Mouse (Mus musculus) brain, embryonic 14.5 days (tissue): ENCODE results near the gene Tex264.

Experiments used
- CTCF ChIP-seq: fragments of 200-500 bp; IDR thresholded peaks from 2 replicates; pipeline ENCODE4 v1.5.1; 2012; ENCODE audit warnings: inconsistent platforms, mild to moderate bottlenecking, moderate library complexity, borderline replicate concordance; ENCODE audit not compliant: insufficient read depth, insufficient read length; ENCODE audit errors: extremely low read depth
- POLR2A ChIP-seq: fragments of 200-500 bp; IDR thresholded peaks from 2 replicates; pipeline ENCODE4 v1.6.1; 2012; ENCODE audit warnings: mild to moderate bottlenecking, inconsistent platforms, borderline replicate concordance; ENCODE audit not compliant: poor library complexity, insufficient read depth, insufficient read length, severe bottlenecking; ENCODE audit errors: extremely low read depth

- TF ChIP-seq POLR2A (peak; percentile 52; the same call in 1 of the 2 replicates), CTCF (no peak)
Observed at GRCm38 (mm10) chr9:106685249-106686101, at the start of gene Tex264.
